Mouse (Mus musculus) kidney, embryonic 14.5 days (tissue): ENCODE measurements around the gene Psma1. TPM values are rescaled to one million over a fixed set of nuclear protein-coding genes. Genes with fewer than 3 reads are reported as not detected.

Experiments used
- ATAC-seq: fragments of 200-750 bp; cut with Nextera tagmentation; 2 replicates; pipeline ENCODE4 v1.8.0; 2017; ENCODE audit warnings: moderate number of reproducible peaks, mild to moderate bottlenecking, moderate TSS enrichment, moderate library complexity; ENCODE audit not compliant: low FRiP score, low TSS enrichment
- H3K27ac ChIP-seq: fragments of 300-500 bp; sonication (generic); 2 replicates; pipeline ENCODE4 v1.5.1; 2014; ENCODE audit warnings: low read depth, mild to moderate bottlenecking, low read length, moderate library complexity, mixed read lengths
- H3K27me3 ChIP-seq: fragments of 300-500 bp; sonication (generic); 2 replicates; pipeline ENCODE4 v1.6.1; 2014; ENCODE audit warnings: mild to moderate bottlenecking, low read length; ENCODE audit not compliant: control insufficient read depth, insufficient read depth
- H3K36me3 ChIP-seq: fragments of 300-500 bp; sonication (generic); 2 replicates; pipeline ENCODE4 v1.6.1; 2014; ENCODE audit warnings: low read length, mixed read lengths; ENCODE audit not compliant: control insufficient read depth, insufficient read depth
- H3K4me1 ChIP-seq: fragments of 300-500 bp; sonication (generic); 2 replicates; pipeline ENCODE4 v1.6.1; 2014; ENCODE audit warnings: low read length, mixed read lengths; ENCODE audit not compliant: control insufficient read depth, insufficient read depth
- H3K4me2 ChIP-seq: fragments of 300-500 bp; sonication (generic); replicated peaks from 2 replicates; pipeline ENCODE4 v1.6.1; 2014; ENCODE audit warnings: low read depth, mild to moderate bottlenecking, low read length
- H3K4me3 ChIP-seq: fragments of 300-500 bp; sonication (generic); 2 replicates; pipeline ENCODE4 v1.5.1; 2014; ENCODE audit warnings: mild to moderate bottlenecking, low read length
- H3K9ac ChIP-seq: fragments of 300-500 bp; sonication (generic); 2 replicates; pipeline ENCODE4 v1.6.1; 2014; ENCODE audit warnings: low read depth, mild to moderate bottlenecking, low read length, moderate library complexity
- H3K9me3 ChIP-seq: fragments of 300-500 bp; sonication (generic); 2 replicates; pipeline ENCODE4 v1.6.1; 2016; ENCODE audit warnings: low read length; ENCODE audit not compliant: control insufficient read depth
- WGBS: fragments of 180-500 bp; shearing (Covaris S2); extraction: QIAGEN DNeasy Blood & Tissue Kit; methylation state at CpG from one replicate; pipeline ENCODE4 v1.1.7; 2014; 5-methylcytosine and 5-hydroxymethylcytosine counted together
- polyA plus RNA-seq: library from polyadenylated mRNA; unstranded; fragments of >200 nt; fragmentation: Nextera tagmentation; extraction: Ambion mirVana; gene quantifications from 2 replicates; pipeline ENCODE4 v1.2.1, GENCODE M21; 2014

Psma1 gene
- polyA plus RNA-seq, 1 experiment from 2014 or later: 466 TPM

- ATAC-seq: no peak
- no peaks in the 10 kb centered on the region for H3K27me3 ChIP-seq
- H3K4me2 ChIP-seq: no peak overlapping the region
- no peak overlapping the region for H3K27ac ChIP-seq
- H3K4me3 ChIP-seq: no peak overlapping the region
- H3K36me3 ChIP-seq: peaks cover 82% of the 10 kb centered on the region
- H3K9me3 ChIP-seq: no peaks in the 10 kb centered on the region
- WGBS: 92% methylated on average over 7 of the region's 7 CpGs
- H3K9ac ChIP-seq: no peak overlapping the region
- H3K4me1 ChIP-seq: no peaks in the 10 kb centered on the region
These were observed 42.9 kb downstream of the Psma1 start for GRCm38 (mm10) chr7:114232982-114233381.

GRCm38 (mm10) chr7:114231857-114232256, 44.1 kb downstream of the Psma1 start:
- 98% methylated on average over 3 of the region's 3 CpGs for WGBS
- H3K4me1 ChIP-seq: no peaks in the 10 kb centered on the region
- no peak overlapping the region for H3K27ac ChIP-seq
- H3K9me3 ChIP-seq: no peaks in the 10 kb centered on the region
- no peak for ATAC-seq
- no peak overlapping the region for H3K9ac ChIP-seq
- H3K4me2 ChIP-seq: no peak overlapping the region
- H3K36me3 ChIP-seq: peaks cover 80% of the 10 kb centered on the region
- no peaks in the 10 kb centered on the region for H3K27me3 ChIP-seq
- no peak overlapping the region for H3K4me3 ChIP-seq

GRCm38 (mm10) chr7:114226521-114226920, 49.4 kb downstream of the Psma1 start:
- H3K4me2 ChIP-seq: no peak overlapping the region
- no peak overlapping the region for H3K9ac ChIP-seq
- H3K4me3 ChIP-seq: no peak overlapping the region
- no peaks in the 10 kb centered on the region for H3K27me3 ChIP-seq
- peaks cover 61% of the 10 kb centered on the region for H3K36me3 ChIP-seq
- no peaks in the 10 kb centered on the region for H3K9me3 ChIP-seq
- no peak for ATAC-seq
- 100% methylated on average over 1 of the region's 1 CpGs for WGBS
- H3K4me1 ChIP-seq: no peaks in the 10 kb centered on the region
- no peak overlapping the region for H3K27ac ChIP-seq

- H3K4me3 ChIP-seq: no peak overlapping the region
- WGBS: 92% methylated on average over 4 of the region's 4 CpGs
- H3K36me3 ChIP-seq: peaks cover 59% of the 10 kb centered on the region
These were observed 55.5 kb downstream of the Psma1 start for GRCm38 (mm10) chr7:114220433-114220832.

GRCm38 (mm10) chr7:114216908-114217307, 59.0 kb downstream of the Psma1 start:
- H3K4me3 ChIP-seq: no peak overlapping the region
- no peak overlapping the region for H3K4me2 ChIP-seq
- no peak for ATAC-seq
- H3K9ac ChIP-seq: no peak overlapping the region
- no peaks in the 10 kb centered on the region for H3K27me3 ChIP-seq
- H3K27ac ChIP-seq: no peak overlapping the region
- H3K36me3 ChIP-seq: peaks cover 64% of the 10 kb centered on the region
- H3K4me1 ChIP-seq: no peaks in the 10 kb centered on the region
- WGBS: 88% methylated on average over 2 of the region's 2 CpGs
- H3K9me3 ChIP-seq: no peaks in the 10 kb centered on the region

More at GRCm38 (mm10) chr7:114220433-114220832, 55.5 kb downstream of the Psma1 start:
- no peak overlapping the region for H3K27ac ChIP-seq
- H3K9ac ChIP-seq: no peak overlapping the region
- no peaks in the 10 kb centered on the region for H3K9me3 ChIP-seq
- no peak overlapping the region for H3K4me2 ChIP-seq
- no peaks in the 10 kb centered on the region for H3K27me3 ChIP-seq
- no peak for ATAC-seq
- H3K4me1 ChIP-seq: no peaks in the 10 kb centered on the region

Other genes starting within 250 kb of the Psma1 start
- 35.2 and 46.4 TPM in 2 replicates for gene Rras2, start 158.3 kb downstream of the Psma1 start, polyA plus RNA-seq
- gene Copb1, start 21.4 kb downstream of the Psma1 start, polyA plus RNA-seq: 104 and 136 TPM in 2 replicates
- 7.6 and 10.4 TPM in 2 replicates for gene Pde3b, start 139.2 kb upstream of the Psma1 start, polyA plus RNA-seq